Mouse (Mus musculus) lung, postnatal 0 days (tissue): ENCODE measurements around the gene Tspan7. TPM values are rescaled to one million over a fixed set of nuclear protein-coding genes. Genes with fewer than 3 reads are reported as not detected.

Source experiments
- ATAC-seq: fragments of 200-750 bp; cut with Nextera tagmentation; 2 replicates; pipeline ENCODE4 v1.8.0; 2017; ENCODE audit warnings: moderate library complexity
- DNase-seq: peaks from one replicate; pipeline ENCODE4 v3.0.0-alpha.2; 2016; ENCODE audit warnings: low spot score
- H3K27ac ChIP-seq: fragments of 300-500 bp; sonication (generic); 2 replicates; pipeline ENCODE4 v1.5.1; 2014; ENCODE audit warnings: antibody characterized with exemption, mild to moderate bottlenecking, low read length, mixed read lengths
- H3K27me3 ChIP-seq: fragments of 300-500 bp; sonication (generic); replicated peaks from 2 replicates; pipeline ENCODE4 v1.6.1; 2014; ENCODE audit warnings: low read length, mixed read lengths; ENCODE audit not compliant: insufficient read depth
- H3K36me3 ChIP-seq: fragments of 300-500 bp; sonication (generic); 2 replicates; pipeline ENCODE4 v1.6.1; 2014; ENCODE audit warnings: low read length, mixed read lengths; ENCODE audit not compliant: insufficient read depth
- H3K4me1 ChIP-seq: fragments of 300-500 bp; sonication (generic); 2 replicates; pipeline ENCODE4 v1.6.1; 2014; ENCODE audit warnings: antibody characterized with exemption, low read depth, low read length, mixed read lengths; ENCODE audit not compliant: insufficient read depth
- H3K4me2 ChIP-seq: fragments of 300-500 bp; sonication (generic); replicated peaks from 2 replicates; pipeline ENCODE4 v1.6.1; 2014; ENCODE audit warnings: low read depth, mild to moderate bottlenecking, low read length, moderate library complexity, mixed read lengths
- H3K4me3 ChIP-seq: fragments of 300-500 bp; sonication (generic); 2 replicates; pipeline ENCODE4 v1.5.1; 2014; ENCODE audit warnings: low read depth, low read length
- H3K9ac ChIP-seq: fragments of 300-500 bp; sonication (generic); replicated peaks from 2 replicates; pipeline ENCODE4 v1.6.1; 2014; ENCODE audit warnings: low read depth, mild to moderate bottlenecking
- H3K9me3 ChIP-seq: fragments of 300-500 bp; sonication (generic); 2 replicates; pipeline ENCODE4 v1.6.1; 2016; ENCODE audit warnings: low read length, mixed read lengths
- CTCF ChIP-seq: IDR thresholded peaks from 2 replicates; pipeline ENCODE4 v1.5.1; 2016; ENCODE audit warnings: antibody characterized with exemption, mild to moderate bottlenecking
- EP300 ChIP-seq: IDR thresholded peaks from 2 replicates; pipeline ENCODE4 v1.6.1; 2016; ENCODE audit warnings: antibody characterized with exemption, mild to moderate bottlenecking, control low read depth
- WGBS: fragments of 180-500 bp; shearing (Covaris S2); extraction: QIAGEN DNeasy Blood & Tissue Kit; methylation state at CpG from one replicate; pipeline ENCODE4 v1.1.7; 2014; 5-methylcytosine and 5-hydroxymethylcytosine counted together
- polyA plus RNA-seq: library from polyadenylated mRNA; unstranded; fragments of >200 nt; fragmentation: Nextera tagmentation; extraction: Ambion mirVana; gene quantifications from 2 replicates; pipeline ENCODE4 v1.2.1, GENCODE M21; 2015

The Tspan7 gene
- polyA plus RNA-seq, 1 experiment from 2014 or later, result 549 TPM

GRCm38 (mm10) chrX:10574523-10574922 lies 89.6 kb downstream of the Tspan7 start:
- DNase-seq, result peak; percentile 55
- H3K27me3 ChIP-seq, result no peaks in the 10 kb centered on the region
- H3K27ac ChIP-seq, result no peak overlapping the region
- H3K4me3 ChIP-seq, result no peak overlapping the region
- H3K4me2 ChIP-seq, result no peak overlapping the region
- 0 out of 2 replicates have a peak, but pooled peaks cover 3% of the 10 kb centered on the region for H3K4me1 ChIP-seq
- H3K9ac ChIP-seq, result no peak overlapping the region
- H3K36me3 ChIP-seq, result no peaks in the 10 kb centered on the region
- 35% methylated on average over 3 of the region's 3 CpGs for WGBS
- H3K9me3 ChIP-seq, result no peaks in the 10 kb centered on the region
- ATAC-seq, result peak; percentile 54; the same call in 1 of the 2 replicates
- no peak for TF ChIP-seq CTCF
- TF ChIP-seq EP300, result no peak

DNA sequence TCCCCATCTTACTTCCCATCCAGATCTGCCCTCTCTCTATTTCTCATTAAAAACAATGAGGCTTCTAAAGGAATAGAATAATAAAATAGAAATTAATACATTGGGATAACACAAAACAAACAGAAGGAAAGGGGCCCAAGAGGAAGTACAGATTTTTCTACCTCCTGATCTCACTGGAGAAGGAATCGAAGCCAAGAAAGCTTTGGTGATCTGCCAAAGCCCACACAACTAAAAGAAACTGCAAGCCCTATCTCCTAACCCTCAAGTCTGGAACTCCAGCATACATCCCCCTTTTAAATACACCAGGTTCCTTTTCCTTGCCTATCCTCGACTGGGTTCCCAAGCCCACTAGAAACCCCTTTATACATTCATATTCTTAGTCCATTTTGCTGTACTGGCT lies 90.4 kb downstream of the Tspan7 start:
- WGBS, result 8% methylated on average over 2 of the region's 2 CpGs
- no peak overlapping the region for H3K9ac ChIP-seq
- TF ChIP-seq CTCF (no peak), EP300 (no peak)
- H3K9me3 ChIP-seq, result no peaks in the 10 kb centered on the region
- DNase-seq, result no peak
- no peak overlapping the region for H3K4me2 ChIP-seq
- H3K4me1 ChIP-seq, result 0 out of 2 replicates have a peak, but pooled peaks cover 3% of the 10 kb centered on the region
- ATAC-seq, result no peak
- no peaks in the 10 kb centered on the region for H3K27me3 ChIP-seq
- H3K4me3 ChIP-seq, result no peak overlapping the region
- H3K27ac ChIP-seq, result no peak overlapping the region
- H3K36me3 ChIP-seq, result no peaks in the 10 kb centered on the region

- Histone ChIP-seq H3K4me1 (0 out of 2 replicates have a peak, but pooled peaks cover 3% of the 10 kb centered on the region), H3K27me3 (no peaks in the 10 kb centered on the region), H3K4me3 (no peak overlapping the region), H3K9me3 (no peaks in the 10 kb centered on the region), H3K4me2 (no peak overlapping the region), H3K36me3 (no peaks in the 10 kb centered on the region), H3K9ac (no peak overlapping the region), H3K27ac (no peak overlapping the region)
- DNase-seq (no peak), ATAC-seq (no peak)
- 68% methylated on average over 4 of the region's 4 CpGs for WGBS
- TF ChIP-seq EP300 (no peak), CTCF (no peak)
These were observed 91.4 kb downstream of the Tspan7 start for GRCm38 (mm10) chrX:10576349-10576748.

DNA sequence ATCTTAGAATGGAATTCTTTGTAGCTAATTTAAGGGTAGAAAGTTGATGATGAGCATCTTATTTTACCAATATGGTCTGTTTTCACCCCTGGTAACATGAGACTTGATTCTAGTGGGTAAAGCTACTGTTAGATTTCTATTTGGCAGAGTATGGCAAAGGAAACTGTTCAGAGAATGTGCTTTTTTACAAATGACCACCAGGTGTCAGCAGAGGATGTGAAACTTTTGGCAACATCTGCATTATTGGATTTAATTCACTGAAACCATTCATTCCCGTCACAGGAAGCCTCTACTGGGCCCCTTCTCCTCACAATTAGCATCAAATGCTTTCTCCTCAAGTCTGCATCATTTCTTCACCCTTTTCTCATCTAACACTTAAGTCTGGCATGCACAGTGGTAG lies 92.4 kb downstream of the Tspan7 start:
- H3K9ac ChIP-seq, result no peak overlapping the region
- no peaks in the 10 kb centered on the region for H3K36me3 ChIP-seq
- no peaks in the 10 kb centered on the region for H3K9me3 ChIP-seq
- ATAC-seq, result no peak
- 9% methylated on average over 1 of the region's 1 CpGs for WGBS
- no peaks in the 10 kb centered on the region for H3K27me3 ChIP-seq
- DNase-seq, result peak; percentile 42
- no peak for TF ChIP-seq EP300
- peak; percentile 69 for TF ChIP-seq CTCF
- H3K4me3 ChIP-seq, result no peak overlapping the region
- H3K4me1 ChIP-seq, result 0 out of 2 replicates have a peak, but pooled peaks cover 3% of the 10 kb centered on the region
- H3K27ac ChIP-seq, result no peak overlapping the region
- no peak overlapping the region for H3K4me2 ChIP-seq

- ATAC-seq, result no peak
These were observed 97.8 kb downstream of the Tspan7 start for GRCm38 (mm10) chrX:10582731-10583130.

GRCm38 (mm10) chrX:10592244-10592643 lies 107.3 kb downstream of the Tspan7 start:
- ATAC-seq (no peak), DNase-seq (peak; percentile 13)
- no peak overlapping the region for H3K4me3 ChIP-seq
- H3K9ac ChIP-seq, result no peak overlapping the region
- H3K4me2 ChIP-seq, result no peak overlapping the region
- WGBS, result 71% methylated on average over 3 of the region's 3 CpGs
- H3K36me3 ChIP-seq, result no peaks in the 10 kb centered on the region
- H3K4me1 ChIP-seq, result no peaks in the 10 kb centered on the region
- H3K27ac ChIP-seq, result no peak overlapping the region
- TF ChIP-seq EP300 (no peak), CTCF (peak; percentile 53)
- H3K9me3 ChIP-seq, result no peaks in the 10 kb centered on the region
- H3K27me3 ChIP-seq, result no peaks in the 10 kb centered on the region

More at GRCm38 (mm10) chrX:10582731-10583130, 97.8 kb downstream of the Tspan7 start:
- TF ChIP-seq EP300 (no peak), CTCF (no peak)
- no peaks in the 10 kb centered on the region for H3K4me1 ChIP-seq
- H3K27me3 ChIP-seq, result no peaks in the 10 kb centered on the region
- H3K9ac ChIP-seq, result no peak overlapping the region
- WGBS, result 76% methylated on average over 4 of the region's 4 CpGs
- H3K36me3 ChIP-seq, result no peaks in the 10 kb centered on the region
- H3K4me2 ChIP-seq, result no peak overlapping the region
- no peak overlapping the region for H3K27ac ChIP-seq
- H3K4me3 ChIP-seq, result no peak overlapping the region
- DNase-seq, result no peak
- H3K9me3 ChIP-seq, result no peaks in the 10 kb centered on the region

- Histone ChIP-seq H3K27ac (no peak overlapping the region), H3K27me3 (no peaks in the 10 kb centered on the region), H3K4me2 (no peak overlapping the region), H3K4me3 (no peak overlapping the region), H3K9ac (no peak overlapping the region), H3K36me3 (no peaks in the 10 kb centered on the region), H3K4me1 (no peaks in the 10 kb centered on the region), H3K9me3 (no peaks in the 10 kb centered on the region)
- no peak for TF ChIP-seq CTCF
- 69% methylated on average over 7 of the region's 7 CpGs for WGBS
- ATAC-seq, result peak; percentile 57
- DNase-seq, result peak; percentile 4
These were observed 108.6 kb downstream of the Tspan7 start for GRCm38 (mm10) chrX:10593561-10593960.
